Mouse (Mus musculus): Measurements from ENCODE around the gene Rfx6. TPM values are rescaled to one million over a fixed set of nuclear protein-coding genes. Genes with fewer than 3 reads are reported as not detected.

Gene Rfx6
- total RNA-seq (2023), result not detected

DNA sequence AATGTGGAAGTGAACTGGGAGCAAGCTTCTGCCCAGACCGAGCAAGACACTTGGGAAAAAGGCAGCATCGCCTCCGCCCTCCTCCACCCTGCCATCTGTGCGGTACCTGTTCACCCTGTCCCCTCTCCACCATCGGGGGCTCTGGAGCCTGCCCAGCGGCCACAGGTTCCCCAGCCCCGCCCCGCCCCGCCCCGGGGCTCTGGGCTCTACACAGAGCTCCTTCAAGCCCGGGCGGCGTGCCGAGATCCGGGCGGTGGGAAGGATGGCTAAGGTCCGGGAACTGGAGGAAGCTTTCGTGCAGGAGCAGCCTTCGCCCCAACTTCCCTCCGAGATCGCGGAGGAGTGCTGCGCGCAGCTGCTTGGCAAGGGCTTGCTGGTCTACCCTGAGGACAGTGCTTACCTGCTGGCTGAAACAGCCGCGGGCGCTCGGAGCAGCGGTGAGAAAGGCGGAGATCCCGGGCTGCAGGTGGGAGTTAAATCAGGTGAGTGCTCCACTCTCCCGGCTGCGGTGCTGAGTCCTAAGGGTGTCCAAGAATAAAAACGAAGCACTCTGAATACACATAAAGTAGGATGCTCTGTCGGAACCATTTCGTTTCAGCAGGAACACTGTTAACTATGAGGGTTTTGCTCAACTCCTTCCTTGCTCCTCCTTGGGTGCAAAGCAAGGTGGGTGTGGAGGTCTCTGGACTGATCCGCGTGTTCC lies at the start of gene Rfx6:
TSS of gene Rfx6 (plus strand) at position 209 of the 703 bp plus-strand sequence.

DNA sequence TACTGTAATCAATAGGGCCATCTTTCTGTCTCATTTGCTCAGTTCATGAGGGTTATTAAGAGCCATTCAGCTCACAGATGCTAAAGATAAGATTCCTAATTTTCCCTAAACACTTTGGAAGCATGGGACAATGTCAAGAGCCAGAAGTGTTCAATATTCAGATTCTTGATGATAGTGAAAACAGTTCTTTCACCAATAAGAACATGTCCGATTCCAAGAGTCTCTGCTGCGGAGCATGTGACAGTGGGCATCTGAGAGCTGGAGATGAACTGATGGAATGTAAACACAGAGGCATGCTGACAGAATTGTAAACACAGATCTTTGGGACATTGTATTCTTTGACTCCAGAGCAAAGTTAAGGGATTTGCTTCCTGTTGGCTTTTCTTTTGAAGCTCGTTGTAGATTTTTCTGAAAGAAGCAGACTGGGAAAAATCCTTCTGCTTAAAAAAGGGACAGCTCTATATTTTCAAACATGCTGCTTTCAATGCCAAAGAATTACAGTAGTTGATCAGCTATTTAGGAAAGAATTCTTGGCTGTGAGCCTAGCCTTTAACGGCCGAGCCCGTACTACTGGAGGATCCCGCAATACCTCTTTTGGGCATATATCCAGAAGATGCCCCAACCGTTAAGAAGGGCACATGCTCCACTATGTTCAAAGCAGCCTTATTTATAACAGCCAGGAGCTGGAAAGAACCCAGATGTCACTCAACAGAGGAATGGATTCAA lies 46.0 kb upstream of the Rfx6 start, which contains the start of gene Gprc6a:
TSS of gene Gprc6a (minus strand) at position 51 of the 726 bp plus-strand sequence.

Other genes starting within 250 kb of the Rfx6 start
- gene Gm49339, start 197.1 kb upstream of the Rfx6 start, total RNA-seq (2023), result 1.8 TPM
- 7.3 TPM for gene Lilr4b, start 197.1 kb upstream of the Rfx6 start, total RNA-seq (2023)
- gene Lilrb4a, start 186.8 kb upstream of the Rfx6 start, total RNA-seq (2023), result 8.7 TPM
- gene Fam162b, start 87.2 kb upstream of the Rfx6 start, total RNA-seq (2023), result not detected
- gene Gprc6a, start 46.3 kb upstream of the Rfx6 start, total RNA-seq (2023), result not detected